ENCODE assay signal across 22 mouse cellular contexts in genomic region chr5:91156677-91157076, GRCm38 (mm10). TPM values are rescaled to one million over a fixed set of nuclear protein-coding genes. Genes with fewer than 3 reads are reported as not detected.
A peak's percentile ranks its signal among the peaks of the same experiment; 100 is the strongest.
DNase-seq lines count a peak whose midpoint lies in the region; ATAC-seq and TF ChIP-seq lines count a peak whose summit lies in the region.
"Had no signal": no experiment of that assay in that cellular context is flagged by ENCODE, and none has a peak within 500 bp of the region (broad histone marks: within the 10 kb centered on the region; RNA-seq: fewer than 3 reads in every experiment).

No protein-coding gene starts in this region.

- WGBS in stomach, postnatal 0 days, result 69% methylated on average over 8 of the region's 8 CpGs

- TF ChIP-seq POLR2A in embryonic fibroblast, embryonic 13.5 days (IDR thresholded peaks at IDR 0.05; ENCODE audit: low read depth, low read length), result no peak

- no peak overlapping the region for H3K4me2 ChIP-seq in stomach, postnatal 0 days (replicated peaks; ENCODE audit: low read depth)
- H3K4me2 ChIP-seq: embryonic facial prominence, embryonic 13.5 days; midbrain, embryonic 11.5 days had no signal

- no peaks in the 10 kb centered on the region for H3K36me3 ChIP-seq in stomach, postnatal 0 days (ENCODE audit: control insufficient read depth, insufficient read depth, low read length)
- H3K36me3 ChIP-seq: embryonic facial prominence, embryonic 13.5 days had no signal

- no peak overlapping the region for H3K4me3 ChIP-seq in embryonic fibroblast, embryonic 13.5 days (ENCODE audit: insufficient read depth, low read length)
- no peak overlapping the region for H3K4me3 ChIP-seq in stomach, postnatal 0 days (ENCODE audit: low read depth, low read length)
- H3K4me3 ChIP-seq in left cerebral cortex, adult 2 months, result no peak overlapping the region
- H3K4me3 ChIP-seq: embryonic facial prominence, embryonic 13.5 days had no signal

- no peaks in the 10 kb centered on the region for H3K9me3 ChIP-seq in stomach, postnatal 0 days (ENCODE audit: control insufficient read depth, low read length)
- H3K9me3 ChIP-seq: embryonic facial prominence, embryonic 13.5 days had no signal

- peak; percentile 10 for DNase-seq in adrenal gland, adult 2 months
- DNase-seq in adrenal gland, postnatal 4 days (ENCODE audit: low spot score in 2 of 2), result no peak
- DNase-seq in lung, postnatal 36 days, result peak; percentile 19
- no peak for DNase-seq in lung, postnatal 4 days
- DNase-seq in stomach, postnatal 0 days (ENCODE audit: low spot score), result peak; percentile 57
- no peak for DNase-seq in natural killer cell, adult 2 months (ENCODE audit: low spot score in 2 of 2)
- no peak for DNase-seq in left cerebral cortex, adult 2 months (ENCODE audit: extremely low spot score in 1 of 2, low spot score in 2 of 2)
- DNase-seq: cerebellum, adult 18-20 months; kidney, adult 11 months; kidney, postnatal 25 days; right cerebral cortex, adult 18-20 months; spleen, adult 18-20 months; thymus, postnatal 36 days had no signal

- TF ChIP-seq CTCF in embryonic fibroblast, embryonic 13.5 days (IDR thresholded peaks at IDR 0.05; ENCODE audit: borderline replicate concordance, insufficient read depth, low read length), result no peak
- TF ChIP-seq CTCF in stomach, postnatal 0 days (IDR thresholded peaks at IDR 0.05; ENCODE audit: low read depth), result no peak
- TF ChIP-seq CTCF in left cerebral cortex, adult 2 months (IDR thresholded peaks at IDR 0.05), result no peak

- ATAC-seq in stomach, postnatal 0 days (ENCODE audit: low FRiP score, low TSS enrichment), result peak; percentile 53; the same call in 1 of the 2 replicates
- ATAC-seq: forebrain, embryonic 14.5 days had no signal

- peaks cover 5% of the 10 kb centered on the region for H3K4me1 ChIP-seq in embryonic fibroblast, embryonic 13.5 days (ENCODE audit: control insufficient read depth, insufficient read depth, low read length)
- no peaks in the 10 kb centered on the region for H3K4me1 ChIP-seq in stomach, postnatal 0 days (replicated peaks; ENCODE audit: control insufficient read depth, insufficient read depth)
- H3K4me1 ChIP-seq: embryonic facial prominence, embryonic 13.5 days had no signal

- H3K27me3 ChIP-seq in stomach, postnatal 0 days (ENCODE audit: control insufficient read depth, insufficient read depth, low read length), result no peaks in the 10 kb centered on the region
- H3K27me3 ChIP-seq: embryonic facial prominence, embryonic 13.5 days had no signal

- peak overlapping the region; percentile 25; the same call in 1 of the 2 replicates for H3K27ac ChIP-seq in embryonic fibroblast, embryonic 13.5 days (ENCODE audit: insufficient read depth, low read length)
- no peak overlapping the region for H3K27ac ChIP-seq in stomach, postnatal 0 days (replicated peaks)
- no peak overlapping the region for H3K27ac ChIP-seq in left cerebral cortex, adult 2 months
- H3K27ac ChIP-seq: embryonic facial prominence, embryonic 13.5 days had no signal

- no peak for TF ChIP-seq EP300 in stomach, postnatal 0 days (optimal IDR thresholded peaks at IDR 0.05)

- intact Hi-C loops in left cerebral cortex, adult 2 months (cut with DNase I), result no loop called here

- no peak overlapping the region for H3K9ac ChIP-seq in stomach, postnatal 0 days (ENCODE audit: low read length)
- H3K9ac ChIP-seq: embryonic facial prominence, embryonic 13.5 days had no signal

RNA-seq across cellular contexts. Expression of gene Areg, which starts 17.3 kb away (rescaled TPM):
- total RNA-seq in adrenal gland, adult 2 months (2021), result not detected
- polyA plus RNA-seq in adrenal gland, adult 2 months (2012; rRNA removed), result not detected in 2 replicates
- under 1 TPM in 1 of 2 experiments, not detected in 1; 0.34 TPM for total RNA-seq in adrenal gland, postnatal 4 days (2021)
- 1.1 and 2.5 TPM in 2 replicates for polyA plus RNA-seq in embryonic fibroblast, embryonic 13.5 days (2011; ENCODE audit: insufficient read length, low read depth, missing spikeins)
- polyA plus RNA-seq in stomach, postnatal 0 days (2015; fragmentation: Nextera tagmentation; extraction: Ambion mirVana), result 14.4 and 14.9 TPM in 2 replicates
- under 1 TPM in 1 of 2 experiments, not detected in 1; 0.96 TPM for total RNA-seq in left cerebral cortex, adult 2 months (2021)
- total RNA-seq: gastrocnemius, adult 18-20 months; granulocyte monocyte progenitor cell, adult 5-6 weeks; left cerebral cortex, postnatal 36 days; liver, adult 2 months had no signal
- polyA plus RNA-seq: forebrain, embryonic 14.5 days; hindbrain, embryonic 11.5 days; liver, adult 2 months; midbrain, embryonic 11.5 days had no signal

Comparison
In these comparisons a context has a peak if more than half of its experiments do, and no peak if none do; other contexts are left out.
1. DNase-seq: peak in adrenal gland, adult 2 months (single experiment), lung, postnatal 36 days (single experiment) and stomach, postnatal 0 days (single experiment); none in adrenal gland, postnatal 4 days (0 of 2), lung, postnatal 4 days (0 of 2), natural killer cell, adult 2 months (0 of 2) and left cerebral cortex, adult 2 months (0 of 2).